Mouse (Mus musculus) myocyte (in vitro differentiated cells): ENCODE results near the gene Diaph3. TPM values are rescaled to one million over a fixed set of nuclear protein-coding genes. Genes with fewer than 3 reads are reported as not detected.

ENCODE experiments used
- H3K27me3 ChIP-seq: one replicate; pipeline ENCODE4 v1.6.1; 2011; ENCODE audit not compliant: control insufficient read depth, insufficient read depth, insufficient read length
- H3K36me3 ChIP-seq: one replicate; pipeline ENCODE4 v1.6.1; 2011; ENCODE audit not compliant: control insufficient read depth, insufficient read depth
- H3K4me2 ChIP-seq: one replicate; pipeline ENCODE4 v1.6.1; 2011; ENCODE audit warnings: low read depth, control low read depth
- H3K4me3 ChIP-seq: one replicate; pipeline ENCODE4 v1.5.1; 2011; ENCODE audit warnings: mild to moderate bottlenecking, control low read depth, moderate library complexity
- H3K79me2 ChIP-seq: one replicate; pipeline ENCODE4 v1.6.1; 2011; ENCODE audit not compliant: control insufficient read depth, insufficient read depth
- H3ac ChIP-seq: one replicate; pipeline ENCODE4 v1.6.1; 2011; ENCODE audit not compliant: control insufficient read depth, insufficient read length
- CEBPB ChIP-seq: IDR thresholded peaks from 2 replicates; pipeline ENCODE4 v1.6.1; 2011; ENCODE audit warnings: mild to moderate bottlenecking, moderate library complexity; ENCODE audit not compliant: poor library complexity, insufficient read depth, severe bottlenecking
- E2F4 ChIP-seq: IDR thresholded peaks from one replicate; pipeline ENCODE4 v1.6.1; 2011; ENCODE audit warnings: mild to moderate bottlenecking, control low read depth, moderate library complexity; ENCODE audit not compliant: insufficient read depth
- MAX ChIP-seq: IDR thresholded peaks from one replicate; pipeline ENCODE4 v1.6.1; 2011; ENCODE audit warnings: low read depth, mild to moderate bottlenecking, control low read depth
- MYOD1 ChIP-seq, 3 experiments: IDR thresholded peaks; one replicate each; pipeline ENCODE4 v1.6.1; 2011; ENCODE audit warnings: control low read depth in 2 of 3, low read depth in 2 of 3, mild to moderate bottlenecking in 2 of 3, moderate library complexity in 1 of 3; ENCODE audit not compliant: insufficient read length in 2 of 3, control insufficient read depth in 1 of 3
- MYOG ChIP-seq, 3 experiments: IDR thresholded peaks; one replicate each; pipeline ENCODE4 v1.6.1; 2011; ENCODE audit warnings: control low read depth in 2 of 3, low read depth in 2 of 3, mild to moderate bottlenecking in 2 of 3; ENCODE audit not compliant: insufficient read length in 2 of 3, control insufficient read depth in 1 of 3, insufficient read depth in 1 of 3
- POLR2A ChIP-seq: IDR thresholded peaks from one replicate; pipeline ENCODE4 v1.6.1; 2011; ENCODE audit warnings: low read depth, mild to moderate bottlenecking, control low read depth, moderate library complexity; ENCODE audit not compliant: insufficient read length
- POLR2AphosphoS2 ChIP-seq: IDR thresholded peaks from one replicate; pipeline ENCODE4 v1.6.1; 2011; ENCODE audit warnings: low read depth, control low read depth; ENCODE audit not compliant: insufficient read length
- REST ChIP-seq: IDR thresholded peaks from one replicate; pipeline ENCODE4 v1.6.1; 2011; ENCODE audit warnings: mild to moderate bottlenecking, control low read depth, moderate library complexity; ENCODE audit not compliant: insufficient read depth, insufficient read length
- SRF ChIP-seq: IDR thresholded peaks from one replicate; pipeline ENCODE4 v1.6.1; 2011; ENCODE audit warnings: low read depth; ENCODE audit not compliant: control insufficient read depth, insufficient read length
- TCF12 ChIP-seq: IDR thresholded peaks from one replicate; pipeline ENCODE4 v1.6.1; 2011; ENCODE audit warnings: mild to moderate bottlenecking, control low read depth; ENCODE audit not compliant: poor library complexity, insufficient read depth, severe bottlenecking
- TCF3 ChIP-seq: IDR thresholded peaks from one replicate; pipeline ENCODE4 v1.6.1; 2011; ENCODE audit warnings: low read depth, control low read depth; ENCODE audit not compliant: insufficient read length
- USF1 ChIP-seq: IDR thresholded peaks from one replicate; pipeline ENCODE4 v1.6.1; 2011; ENCODE audit warnings: low read depth, mild to moderate bottlenecking, control low read depth, moderate library complexity
- polyA plus RNA-seq: library from polyadenylated mRNA; unstranded; fragments of >200 nt; fragmentation: generic; extraction: Trizol; gene quantifications from one replicate; pipeline ENCODE4 v1.2.1, GENCODE M21; 2012; ENCODE audit warnings: missing spikeins

The Diaph3 gene
- polyA plus RNA-seq, 1 experiment, result 5.7 TPM

- Histone ChIP-seq H3ac (no peak overlapping the region), H3K36me3 (no peaks in the 10 kb centered on the region), H3K79me2 (no peaks in the 10 kb centered on the region), H3K4me2 (no peak overlapping the region), H3K27me3 (no peaks in the 10 kb centered on the region), H3K4me3 (no peak overlapping the region)
- TF ChIP-seq POLR2AphosphoS2 (no peak), TCF12 (no peak)
Measured at GRCm38 (mm10) chr14:86681951-86682350, 459.1 kb downstream of the Diaph3 start.

DNA sequence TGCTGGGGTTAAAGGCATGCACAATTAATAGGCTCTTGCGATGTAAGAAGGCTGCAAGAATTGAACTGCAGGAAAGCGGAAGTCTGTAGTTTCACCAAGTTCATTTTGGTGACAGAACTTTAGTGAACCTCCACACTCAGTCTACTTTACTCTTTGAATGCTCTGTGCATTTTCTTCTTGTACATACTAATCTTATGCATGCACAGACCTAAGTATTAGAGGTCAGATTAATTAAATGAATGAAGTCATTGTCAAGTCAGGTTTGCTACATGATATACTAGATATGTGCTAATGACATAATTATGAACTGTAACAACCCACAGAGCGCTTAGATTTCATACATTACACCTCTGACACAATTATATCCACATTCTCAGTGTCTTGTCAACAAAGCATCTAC is 462.0 kb downstream of the Diaph3 start:
- no peak overlapping the region for H3ac ChIP-seq
- H3K4me3 ChIP-seq, result no peak overlapping the region
- no peaks in the 10 kb centered on the region for H3K79me2 ChIP-seq
- no peaks in the 10 kb centered on the region for H3K36me3 ChIP-seq
- H3K4me2 ChIP-seq, result no peak overlapping the region
- H3K27me3 ChIP-seq, result no peaks in the 10 kb centered on the region
- TF ChIP-seq MYOG (IDR thresholded peaks at IDR 0.05; ENCODE audit: control insufficient read depth in 1 of 3, insufficient read depth in 1 of 3, insufficient read length in 2 of 3, low read depth in 2 of 3), result no peak
- no peak for TF ChIP-seq TCF12
- TF ChIP-seq E2F4, result no peak
- TF ChIP-seq REST, result no peak
- no peak for TF ChIP-seq MYOD1 (IDR thresholded peaks at IDR 0.05; ENCODE audit: control insufficient read depth in 1 of 3, insufficient read length in 2 of 3, low read depth in 2 of 3)
- TF ChIP-seq POLR2AphosphoS2, result no peak
- no peak for TF ChIP-seq MAX
- TF ChIP-seq TCF3, result no peak
- TF ChIP-seq SRF, result no peak
- no peak for TF ChIP-seq POLR2A
- no peak for TF ChIP-seq USF1
- TF ChIP-seq CEBPB, result no peak

DNA sequence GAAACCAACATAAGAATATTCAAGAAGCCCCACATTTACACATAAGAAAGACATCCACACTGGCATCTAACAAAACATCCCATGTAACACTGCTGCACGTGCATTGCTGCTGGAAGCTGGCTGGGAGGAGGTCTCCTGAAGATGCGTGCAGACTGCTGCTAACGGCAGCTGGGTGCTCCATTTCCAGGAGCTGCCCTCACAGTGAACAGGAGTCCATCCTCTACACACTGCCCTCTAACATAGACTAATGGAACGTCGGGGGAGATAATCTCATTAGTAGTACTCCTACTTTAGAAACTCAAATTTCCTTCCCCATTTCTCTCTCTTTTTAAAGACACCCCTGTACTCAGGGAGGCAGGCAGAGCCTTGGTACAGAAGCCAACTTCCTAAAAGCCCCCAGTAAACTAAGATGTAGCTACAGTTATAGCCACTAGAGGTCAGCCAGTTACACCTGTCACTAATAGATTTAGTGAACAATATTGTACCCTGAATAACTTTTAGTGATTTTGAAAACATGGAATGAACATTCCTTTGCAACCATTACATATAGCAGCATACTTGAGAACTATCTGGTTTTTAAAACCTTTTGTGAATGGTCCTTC is 462.8 kb downstream of the Diaph3 start:
- Histone ChIP-seq H3K79me2 (no peaks in the 10 kb centered on the region), H3K36me3 (no peaks in the 10 kb centered on the region), H3ac (no peak overlapping the region), H3K27me3 (no peaks in the 10 kb centered on the region), H3K4me3 (no peak overlapping the region), H3K4me2 (no peak overlapping the region)
- TF ChIP-seq POLR2AphosphoS2 (no peak), USF1 (no peak), MYOD1 (IDR thresholded peaks at IDR 0.05; ENCODE audit: control insufficient read depth in 1 of 3, insufficient read length in 2 of 3, low read depth in 2 of 3) (no peak)

DNA sequence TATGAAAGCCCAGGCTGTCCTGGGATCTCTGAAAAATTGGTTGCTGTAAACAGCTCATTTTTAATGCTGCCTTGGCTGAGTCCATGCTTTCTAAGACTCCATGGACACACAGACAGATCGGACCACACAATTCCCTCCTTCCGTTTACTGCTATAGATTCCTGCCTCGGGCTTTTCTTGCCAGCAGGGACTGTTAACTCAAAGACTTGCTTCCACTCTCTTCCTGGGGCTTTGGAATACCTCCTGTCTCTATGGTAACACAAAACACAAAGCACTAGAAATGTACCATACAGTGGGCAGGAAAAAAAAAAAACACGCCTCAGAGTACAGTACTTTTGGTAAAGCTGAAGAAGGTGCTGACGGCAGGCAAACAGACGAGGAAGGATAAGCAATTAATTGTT is 464.0 kb downstream of the Diaph3 start:
- Histone ChIP-seq H3K27me3 (no peaks in the 10 kb centered on the region), H3K36me3 (no peaks in the 10 kb centered on the region), H3K79me2 (no peaks in the 10 kb centered on the region), H3ac (no peak overlapping the region), H3K4me3 (no peak overlapping the region), H3K4me2 (no peak overlapping the region)
- TF ChIP-seq MYOG (IDR thresholded peaks at IDR 0.05; ENCODE audit: control insufficient read depth in 1 of 3, insufficient read depth in 1 of 3, insufficient read length in 2 of 3, low read depth in 2 of 3), result no peak
- no peak for TF ChIP-seq POLR2A
- TF ChIP-seq CEBPB, result no peak
- TF ChIP-seq TCF3, result no peak
- no peak for TF ChIP-seq E2F4
- TF ChIP-seq SRF, result no peak
- TF ChIP-seq REST, result no peak
- no peak for TF ChIP-seq POLR2AphosphoS2
- TF ChIP-seq MAX, result no peak
- TF ChIP-seq TCF12, result no peak
- no peak for TF ChIP-seq USF1
- no peak for TF ChIP-seq MYOD1 (IDR thresholded peaks at IDR 0.05; ENCODE audit: control insufficient read depth in 1 of 3, insufficient read length in 2 of 3, low read depth in 2 of 3)

DNA sequence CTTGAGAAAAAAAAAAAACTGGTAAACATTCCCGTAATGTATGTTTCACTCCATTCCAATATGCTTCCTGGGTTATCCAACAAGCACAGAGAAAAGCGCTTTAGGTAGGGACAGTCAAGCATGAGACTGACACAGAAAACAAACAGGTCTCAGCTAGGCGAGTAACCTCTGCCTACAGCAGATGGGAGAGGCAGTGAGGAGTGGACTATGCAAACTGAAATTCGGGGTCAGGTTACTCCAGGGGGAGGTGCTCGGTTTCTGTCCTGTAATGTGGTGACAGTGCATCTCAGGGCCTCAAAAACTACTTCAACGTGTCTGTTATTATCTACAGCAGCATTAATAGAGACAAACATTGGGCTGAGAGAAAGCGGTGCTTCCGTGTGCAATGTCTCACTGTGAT is 465.7 kb downstream of the Diaph3 start:
- no peaks in the 10 kb centered on the region for H3K36me3 ChIP-seq
- H3K4me2 ChIP-seq, result no peak overlapping the region
- no peak for TF ChIP-seq POLR2AphosphoS2
- TF ChIP-seq TCF12, result no peak
- no peak for TF ChIP-seq POLR2A
- no peak for TF ChIP-seq USF1
- TF ChIP-seq REST, result no peak
- H3K79me2 ChIP-seq, result no peaks in the 10 kb centered on the region
- H3K27me3 ChIP-seq, result no peaks in the 10 kb centered on the region
- no peak overlapping the region for H3K4me3 ChIP-seq
- H3ac ChIP-seq, result no peak overlapping the region

DNA sequence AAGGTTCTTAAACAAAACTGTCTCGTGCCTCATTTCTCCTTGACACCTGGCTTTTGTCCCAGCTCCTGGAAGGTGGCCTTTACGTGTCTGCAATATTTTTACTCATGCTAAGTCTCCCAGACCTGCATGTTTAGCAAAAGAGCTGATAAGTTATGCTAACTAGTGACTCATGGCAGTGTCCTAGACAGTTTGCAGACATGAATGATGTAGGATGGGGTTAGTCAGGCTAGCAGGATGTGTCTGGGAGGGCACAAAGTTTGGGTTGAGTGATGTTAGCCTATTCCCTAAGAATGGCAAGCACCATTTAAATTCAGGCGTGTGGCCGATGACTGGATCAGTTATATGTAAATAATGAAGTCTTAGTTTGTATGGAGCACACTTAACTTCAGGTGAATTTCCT is 478.2 kb downstream of the Diaph3 start:
- H3K36me3 ChIP-seq, result no peaks in the 10 kb centered on the region
- no peak overlapping the region for H3ac ChIP-seq
- H3K79me2 ChIP-seq, result no peaks in the 10 kb centered on the region
- no peak overlapping the region for H3K4me2 ChIP-seq
- H3K27me3 ChIP-seq, result no peaks in the 10 kb centered on the region
- TF ChIP-seq MYOD1 (IDR thresholded peaks at IDR 0.05; ENCODE audit: control insufficient read depth in 1 of 3, insufficient read length in 2 of 3, low read depth in 2 of 3), result no peak
- no peak for TF ChIP-seq SRF
- no peak for TF ChIP-seq MAX
- no peak for TF ChIP-seq MYOG (IDR thresholded peaks at IDR 0.05; ENCODE audit: control insufficient read depth in 1 of 3, insufficient read depth in 1 of 3, insufficient read length in 2 of 3, low read depth in 2 of 3)
- TF ChIP-seq POLR2A, result no peak
- H3K4me3 ChIP-seq, result no peak overlapping the region
